Mouse (Mus musculus) left cerebral cortex, postnatal 4 days (tissue): ENCODE measurements around the gene Marveld2. TPM values are rescaled to one million over a fixed set of nuclear protein-coding genes. Genes with fewer than 3 reads are reported as not detected.
A peak's percentile ranks its signal among the peaks of the same experiment; 100 is the strongest.

Source experiments
- DNase-seq: peaks from one replicate; pipeline ENCODE4 v3.0.0-alpha.2; 2022
- intact Hi-C: fragments of 180-260 bp; cut with DNase I; formaldehyde crosslinking; loops from one replicate; pipeline ENCODE4 v1.15.1; 2025
- total RNA-seq, 2 experiments: library from RNA; stranded (reverse); gene quantifications; 2 replicates each; pipeline ENCODE4 v1.2.3; 2021

The Marveld2 gene
- total RNA-seq, result 1 to 10 TPM; 1.6 to 2.0 TPM

DNA sequence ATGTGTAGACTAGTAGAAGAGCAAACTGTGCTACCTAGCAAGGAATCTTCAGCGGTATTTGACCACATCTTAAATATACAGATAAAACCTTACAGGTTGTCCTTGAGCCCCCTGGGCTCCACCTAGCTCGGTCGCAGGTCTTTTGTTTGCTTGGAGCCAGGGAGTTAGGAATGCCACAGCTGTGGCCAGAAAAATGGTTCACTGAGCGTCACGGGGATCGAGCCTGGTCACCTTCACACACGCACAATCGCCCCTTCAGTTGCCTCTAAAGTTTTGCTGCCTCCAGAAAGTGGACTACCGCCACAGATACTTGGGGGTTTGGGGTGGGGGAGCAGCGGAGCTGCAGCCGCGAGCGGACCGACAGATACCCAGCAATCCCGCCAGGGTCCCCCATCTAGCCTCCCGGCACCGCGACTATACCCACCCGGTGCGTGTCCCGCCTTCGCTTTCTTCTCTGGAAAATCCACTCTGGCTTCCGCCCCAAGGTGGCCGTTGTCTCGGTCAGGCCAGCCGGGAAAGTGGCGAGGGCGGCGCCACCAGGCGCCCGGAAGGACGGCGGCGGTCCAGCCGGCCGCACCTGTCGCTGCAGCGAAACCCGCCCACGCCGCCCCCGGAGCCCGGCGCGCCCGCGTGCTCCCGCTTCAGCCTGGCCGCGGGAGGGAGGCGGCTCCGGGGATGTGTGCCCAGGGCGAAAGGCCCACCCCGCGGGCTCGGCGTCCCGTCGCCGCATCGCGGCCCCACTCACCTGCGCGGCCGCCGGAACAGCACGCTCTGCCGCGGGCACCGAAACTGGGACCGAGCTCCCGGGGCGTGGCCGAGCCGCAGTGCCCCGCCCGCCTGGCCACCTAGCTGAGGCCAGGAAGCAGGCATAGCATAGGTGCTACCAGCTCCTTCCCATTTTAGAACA, at the start of gene Marveld2:
Gene Marveld2 (minus strand): TSS at position 791 of the 907 bp plus-strand sequence.
- intact Hi-C loops, result no loop called here
- peak; percentile 15 for DNase-seq

GRCm38 (mm10) chr13:100659864-100660456, 43.2 kb upstream of the Marveld2 start:
- intact Hi-C loops, result no loop called here
- DNase-seq, result peak; percentile 55

- intact Hi-C loops, result no loop called here
- no peak for DNase-seq
Observed at GRCm38 (mm10) chr13:100658091-100658490, 41.3 kb upstream of the Marveld2 start.

DNA sequence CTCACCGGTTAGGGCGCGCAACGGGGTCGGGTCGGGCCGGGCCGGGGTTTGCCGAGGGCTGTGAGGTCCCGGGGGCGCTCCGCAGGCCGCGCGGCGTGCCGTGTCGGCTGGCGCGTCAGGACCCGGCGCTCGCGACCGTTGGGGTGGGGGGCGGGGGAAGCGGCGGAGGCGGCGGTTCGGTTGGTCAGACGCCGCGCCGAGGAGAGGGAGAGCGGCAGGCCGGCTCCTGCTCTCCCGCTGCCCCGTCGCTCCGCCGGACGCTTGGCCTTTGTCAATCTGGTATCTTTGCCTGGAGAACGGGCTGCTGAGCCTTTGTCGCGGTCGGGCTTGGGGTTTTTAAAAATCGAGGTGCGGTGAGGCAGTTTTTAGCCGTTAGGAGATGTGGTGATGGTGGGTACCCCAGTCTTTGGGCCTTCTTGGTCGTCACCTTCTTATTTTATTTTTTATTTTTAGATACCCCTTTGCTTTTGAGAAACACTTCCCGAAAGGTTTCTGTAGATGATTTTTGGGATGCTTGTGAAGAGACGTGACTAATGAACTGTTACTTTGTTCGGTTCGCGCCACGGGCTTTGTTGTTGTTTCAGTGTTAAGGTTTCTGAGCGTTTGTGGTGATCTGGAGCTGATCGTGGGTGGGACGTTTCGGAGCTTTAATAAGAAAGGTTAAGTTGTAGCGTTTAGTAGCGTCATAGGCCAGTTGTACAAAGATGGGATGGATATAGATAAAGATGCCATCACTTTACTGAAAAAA, 34.8 kb upstream of the Marveld2 start, which contains the start of gene Taf9:
Gene Taf9 (plus strand): TSS at position 141 of the 748 bp plus-strand sequence.
- no peak for DNase-seq
- intact Hi-C loops, result no loop called here

- intact Hi-C loops, result no loop called here
Observed at GRCm38 (mm10) chr13:100650550-100651438, 34.0 kb upstream of the Marveld2 start, which contains the start of the genes Ak6 and Rad17. TSS of gene Ak6 (plus strand) at chr13:100650979. TSS of gene Rad17 (minus strand) at chr13:100651051.

DNA sequence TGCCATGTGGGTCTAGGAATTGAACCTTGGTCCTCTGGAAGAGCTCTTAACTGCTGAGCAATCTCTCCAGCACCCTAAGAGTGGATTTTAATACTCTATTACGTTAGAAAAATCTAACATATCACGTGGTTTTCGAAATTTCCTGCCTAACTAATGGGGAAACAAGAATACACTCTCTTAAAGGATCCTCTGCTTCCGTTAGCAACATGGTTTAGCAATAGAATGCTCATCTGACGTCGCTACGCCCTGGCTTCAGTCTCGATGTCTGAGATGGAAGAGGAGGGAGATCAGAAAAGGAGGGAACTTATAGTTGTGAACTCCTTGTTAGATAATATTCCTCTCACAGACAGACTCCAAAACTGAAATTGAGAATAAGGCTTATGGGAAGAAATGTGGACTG, 31.5 kb upstream of the Marveld2 start:
- DNase-seq, result no peak
- intact Hi-C loops, result no loop called here

More at GRCm38 (mm10) chr13:100650550-100651438, 34.0 kb upstream of the Marveld2 start, which contains the start of the genes Ak6 and Rad17:
- peak; percentile 96 for DNase-seq

GRCm38 (mm10) chr13:100642471-100643209, 25.9 kb upstream of the Marveld2 start:
- DNase-seq, result no peak
- intact Hi-C loops, result no loop called here

DNA sequence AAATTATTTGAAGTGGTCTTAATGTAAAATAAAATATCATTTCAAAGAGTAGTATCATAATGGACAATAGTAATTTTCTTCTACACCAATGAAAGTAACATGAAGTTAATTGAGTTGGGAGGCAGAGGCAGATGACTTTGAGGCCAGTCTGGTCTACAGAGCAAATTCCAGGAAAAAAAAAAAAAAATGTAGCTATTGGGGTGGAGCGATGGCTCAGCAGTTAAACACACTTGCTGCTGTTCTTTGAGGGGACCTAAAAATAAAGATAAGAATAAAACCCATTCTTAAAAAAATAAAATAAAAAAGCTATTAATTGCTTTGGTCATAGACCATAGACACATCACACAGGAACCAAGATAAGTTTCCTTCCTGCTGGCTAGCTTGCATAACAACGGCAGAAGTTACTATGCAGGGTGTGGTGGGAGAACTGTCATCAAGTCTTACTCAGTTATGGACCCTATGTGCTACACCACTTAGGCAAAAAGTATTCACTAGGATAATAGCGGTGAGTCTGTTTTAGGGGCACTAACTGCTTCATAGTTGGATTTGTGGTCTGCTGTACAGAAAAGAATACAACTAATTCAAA, 17.4 kb upstream of the Marveld2 start:
- intact Hi-C loops, result loop anchor here (10.0 kb wide), 1 partner anchor 579 kb away; no protein-coding TSS in a partner anchor
- DNase-seq, result no peak

DNA sequence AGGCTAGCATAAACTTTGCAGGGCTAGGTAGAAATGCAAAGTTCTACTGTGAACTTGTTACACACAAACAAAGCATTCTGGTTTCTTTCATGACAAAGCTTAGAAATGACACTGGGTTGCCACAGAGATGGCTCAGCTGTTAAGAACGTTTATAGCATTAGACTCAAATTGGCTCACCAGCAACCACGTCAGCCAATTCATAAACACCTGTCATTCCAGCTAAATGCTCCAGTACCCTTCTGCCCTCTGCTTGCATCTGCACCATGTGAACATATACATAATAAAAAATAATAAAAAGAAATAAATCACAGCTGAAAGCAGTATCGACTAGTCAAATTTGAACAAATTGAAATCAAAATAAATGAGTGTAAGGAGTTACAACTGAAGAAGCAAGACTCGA, 5.5 kb upstream of the Marveld2 start:
- no peak for DNase-seq
- intact Hi-C loops, result loop anchor here (10.0 kb wide), 1 partner anchor 203 kb away; no protein-coding TSS in a partner anchor

GRCm38 (mm10) chr13:100617583-100617982, 812 bp upstream of the Marveld2 start:
- intact Hi-C loops, result no loop called here
- DNase-seq, result no peak

DNA sequence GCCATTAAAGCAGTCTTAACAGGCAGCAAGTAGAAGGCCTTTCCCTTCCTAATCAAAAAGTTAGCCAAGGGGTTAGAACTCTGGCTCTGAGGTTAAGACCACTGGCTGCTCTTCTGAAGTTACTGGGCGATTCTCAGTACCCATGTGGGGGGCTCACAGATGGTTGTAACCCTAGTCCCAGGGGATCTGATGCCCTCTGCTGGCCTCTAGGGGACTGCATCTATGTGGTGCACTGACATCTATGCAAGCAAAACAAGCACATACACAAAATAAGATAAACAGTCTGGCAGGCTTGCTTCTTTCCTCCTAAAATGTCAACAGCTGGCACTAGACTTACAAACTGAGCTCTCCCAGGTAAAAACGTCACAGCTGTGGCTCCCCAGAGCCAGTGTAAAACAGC, 3.9 kb downstream of the Marveld2 start:
- intact Hi-C loops, result no loop called here
- no peak for DNase-seq

DNA sequence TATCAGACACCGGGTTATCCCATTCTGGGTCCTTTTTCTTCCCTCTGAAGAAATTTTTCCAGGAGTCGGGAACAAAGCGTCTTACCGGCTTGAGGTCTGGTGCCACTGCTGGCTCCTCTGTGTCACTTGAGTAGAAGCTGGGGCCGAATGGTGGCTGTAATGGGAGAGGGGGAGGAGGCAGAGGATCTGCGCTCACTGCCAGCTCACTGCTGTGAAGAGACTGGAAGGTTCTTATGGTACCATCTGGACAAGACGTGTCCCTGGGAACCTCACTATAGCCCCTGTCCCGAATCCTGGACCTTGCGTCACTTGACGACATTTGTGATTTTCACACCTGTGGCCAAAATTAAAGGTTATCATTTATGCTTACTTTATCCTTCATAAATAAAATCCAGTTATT, 4.5 kb downstream of the Marveld2 start:
- peak; percentile 24 for DNase-seq
- intact Hi-C loops, result no loop called here

- no peak for DNase-seq
- intact Hi-C loops, result no loop called here
Observed at GRCm38 (mm10) chr13:100611266-100611665, 5.5 kb downstream of the Marveld2 start.

DNA sequence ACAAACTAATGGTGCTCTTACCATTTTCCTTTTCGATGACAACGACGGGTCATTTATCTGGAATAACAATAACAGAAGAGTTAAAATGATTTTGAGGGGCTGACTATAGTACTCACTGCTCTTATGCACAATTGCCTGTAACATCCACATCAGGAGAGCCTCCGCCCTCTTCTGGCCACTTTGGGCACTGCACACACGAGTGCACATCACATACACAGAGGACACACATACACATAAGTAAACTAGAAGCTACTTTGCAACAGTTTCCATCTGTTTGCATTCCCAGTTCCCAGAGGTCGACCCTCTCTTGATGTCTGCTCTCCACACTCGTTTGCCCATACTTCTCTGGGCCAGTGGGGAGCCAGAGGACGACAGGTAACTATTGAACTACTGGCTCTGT, 9.0 kb downstream of the Marveld2 start:
- intact Hi-C loops, result no loop called here
- no peak for DNase-seq

DNA sequence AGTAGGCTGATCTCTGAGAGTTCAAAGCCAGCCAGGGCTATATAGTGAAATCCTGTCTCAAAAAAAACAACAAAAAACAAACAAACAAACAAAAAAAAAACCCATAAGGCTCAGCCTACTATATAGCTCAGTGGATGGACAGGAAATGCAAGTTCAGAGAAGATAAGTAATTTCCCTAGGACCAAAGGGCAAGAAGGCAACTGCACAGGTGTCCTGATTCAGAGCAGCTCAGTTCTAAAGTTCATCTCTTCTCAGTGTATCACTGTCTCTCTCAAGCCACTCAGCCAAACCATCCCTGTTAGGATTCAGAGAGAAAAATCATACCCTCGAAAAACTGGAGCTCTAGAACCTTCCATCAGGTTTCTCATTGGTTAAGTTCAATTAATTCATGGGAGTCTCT, 10.9 kb downstream of the Marveld2 start:
- no peak for DNase-seq
- intact Hi-C loops, result no loop called here

DNA sequence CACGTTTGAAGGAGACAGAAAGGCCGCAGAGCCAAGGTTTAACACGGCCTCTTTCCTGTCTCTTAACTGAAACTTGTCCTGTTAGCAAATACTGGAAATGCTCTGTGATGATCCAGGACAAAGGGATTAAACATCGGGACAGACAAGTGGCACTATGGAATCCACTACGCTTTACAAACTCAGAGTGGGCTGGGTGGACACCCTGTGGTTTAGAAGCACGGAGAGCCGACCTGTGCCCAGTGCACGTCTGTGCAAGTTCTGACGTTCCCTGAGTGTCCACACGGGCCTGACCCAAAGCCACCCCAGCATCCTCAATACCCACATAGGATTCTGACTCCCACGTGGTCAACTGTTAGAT, 13.1 kb downstream of the Marveld2 start:
- no peak for DNase-seq
- intact Hi-C loops, result no loop called here

- intact Hi-C loops, result no loop called here
Observed at GRCm38 (mm10) chr13:100603031-100603737, 13.6 kb downstream of the Marveld2 start.

GRCm38 (mm10) chr13:100602239-100602902, 14.4 kb downstream of the Marveld2 start:
- intact Hi-C loops, result no loop called here
- DNase-seq, result no peak

More at GRCm38 (mm10) chr13:100603031-100603737, 13.6 kb downstream of the Marveld2 start:
- DNase-seq, result no peak
